ENCODE assay signal across 10 mouse cellular contexts in the genomic region with DNA sequence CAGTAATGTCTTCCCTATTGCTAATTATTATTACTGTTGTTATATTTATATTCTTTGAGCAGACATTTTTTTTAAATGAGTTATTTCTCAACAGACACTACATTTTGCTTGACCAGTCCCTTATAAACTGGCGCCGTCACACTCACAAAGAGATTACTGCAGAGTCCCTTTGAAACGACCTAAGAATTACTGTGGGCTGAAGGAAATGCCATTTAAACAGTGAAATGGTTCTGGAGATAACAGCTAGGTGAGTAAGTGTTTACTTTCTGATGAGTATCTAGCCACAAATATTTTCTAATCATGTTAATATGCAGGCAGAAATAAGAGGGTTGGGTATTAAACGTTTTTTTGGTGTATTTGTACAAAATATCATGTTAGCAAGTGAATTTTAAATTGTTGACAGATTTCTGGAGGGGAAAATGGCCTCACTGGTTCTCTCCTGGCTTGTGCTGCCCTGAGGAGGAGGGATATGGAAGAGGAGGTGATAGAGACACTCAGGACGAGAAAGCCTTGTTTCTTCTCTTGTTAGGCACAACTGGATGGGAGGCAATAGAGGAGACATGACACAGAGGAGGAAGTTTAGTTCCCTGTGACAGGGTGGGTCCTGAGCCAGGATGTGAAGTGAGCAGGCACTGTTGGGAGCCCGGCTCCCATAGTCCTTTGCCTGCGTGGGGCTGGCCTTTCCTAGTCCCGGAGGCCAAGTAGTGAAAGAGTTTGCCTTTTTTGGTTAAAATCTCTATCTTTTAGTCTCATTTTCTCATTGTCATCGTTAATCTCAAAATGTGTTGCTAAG. TPM values are rescaled to one million over a fixed set of nuclear protein-coding genes. Genes with fewer than 3 reads are reported as not detected.
"Had no signal": no experiment of that assay in that cellular context is flagged by ENCODE, and none has a peak within 500 bp of the region (broad histone marks: within the 10 kb centered on the region; RNA-seq: fewer than 3 reads in every experiment).

No protein-coding gene starts in this region.

- H3K4me2 ChIP-seq: kidney, embryonic 15.5 days; limb, embryonic 15.5 days; liver, embryonic 12.5 days; neural tube, embryonic 12.5 days had no signal

- H3K27me3 ChIP-seq: kidney, embryonic 15.5 days; limb, embryonic 15.5 days; liver, embryonic 12.5 days; neural tube, embryonic 12.5 days had no signal

- ATAC-seq: liver, embryonic 12.5 days had no signal

- DNase-seq: kidney, adult 18-20 months; kidney, postnatal 14 days; midbrain, embryonic 14.5 days; thymus, postnatal 4 days had no signal

- H3K4me3 ChIP-seq: kidney, embryonic 15.5 days; left cerebral cortex, adult 2 months; limb, embryonic 15.5 days; liver, embryonic 12.5 days; neural tube, embryonic 12.5 days had no signal

- H3K9ac ChIP-seq: kidney, embryonic 15.5 days; limb, embryonic 15.5 days; liver, embryonic 12.5 days; neural tube, embryonic 12.5 days had no signal

- H3K4me1 ChIP-seq: kidney, embryonic 15.5 days; limb, embryonic 15.5 days; liver, embryonic 12.5 days; neural tube, embryonic 12.5 days had no signal

- H3K36me3 ChIP-seq: kidney, embryonic 15.5 days; limb, embryonic 15.5 days; liver, embryonic 12.5 days; neural tube, embryonic 12.5 days had no signal

- H3K27ac ChIP-seq: kidney, embryonic 15.5 days; left cerebral cortex, adult 2 months; limb, embryonic 15.5 days; liver, embryonic 12.5 days; neural tube, embryonic 12.5 days had no signal

- H3K9me3 ChIP-seq: kidney, embryonic 15.5 days; limb, embryonic 15.5 days; liver, embryonic 12.5 days; neural tube, embryonic 12.5 days had no signal

RNA-seq across cellular contexts. Expression of a gene that starts 14.8 kb away (rescaled TPM):
- total RNA-seq: megakaryocyte progenitor cell, adult 5-6 weeks had no signal
